Mouse (Mus musculus): ENCODE data around the gene Ano10. TPM values are rescaled to one million over a fixed set of nuclear protein-coding genes. Genes with fewer than 3 reads are reported as not detected.
A peak's percentile ranks its signal among the peaks of the same experiment; 100 is the strongest.

Ano10 gene
- polyA plus RNA-seq, 1 experiment from 2014 or later = 39.7 TPM

- WGBS = 47% methylated on average over 1 of the region's 1 CpGs
- peak; percentile 53; the same call in 1 of the 2 replicates for ATAC-seq
Observed at GRCm38 (mm10) chr9:122137960-122138359, 156.3 kb downstream of the Ano10 start.

DNA sequence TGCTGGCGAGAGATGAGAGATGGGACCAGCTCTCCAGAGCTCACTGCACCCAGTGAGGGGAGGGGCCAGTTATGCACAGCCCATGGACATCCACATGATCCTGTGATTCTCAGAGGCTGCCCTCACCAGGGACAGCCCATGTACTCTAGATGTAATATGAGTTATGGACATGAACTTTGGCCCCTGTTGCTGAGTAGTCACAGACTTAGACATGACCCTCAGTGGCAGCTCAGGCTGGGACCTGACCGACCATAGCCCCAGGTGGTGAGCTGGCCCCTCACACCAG, 158.4 kb downstream of the Ano10 start:
- WGBS = 68% methylated on average over 2 of the region's 2 CpGs
- ATAC-seq = peak; percentile 74
- no peaks in the 10 kb centered on the region for H3K27me3 ChIP-seq (replicated peaks; ENCODE audit: control insufficient read depth, insufficient read depth, low read length)
- H3K4me1 ChIP-seq (ENCODE audit: control insufficient read depth, insufficient read depth, low read length) = peaks cover 35% of the 10 kb centered on the region
- no peaks in the 10 kb centered on the region for H3K9me3 ChIP-seq (ENCODE audit: control insufficient read depth, low read length)
- H3K36me3 ChIP-seq (ENCODE audit: control insufficient read depth, insufficient read depth, low read length) = no peaks in the 10 kb centered on the region
- no peak overlapping the region for H3K9ac ChIP-seq (ENCODE audit: low read depth, low read length)
- H3K27ac ChIP-seq (ENCODE audit: low read length) = peak overlapping the region; percentile 64
- H3K4me2 ChIP-seq (ENCODE audit: low read depth, low read length) = no peak overlapping the region
- H3K4me3 ChIP-seq (ENCODE audit: low read length) = no peak overlapping the region

More at GRCm38 (mm10) chr9:122137960-122138359, 156.3 kb downstream of the Ano10 start:
- H3K9ac ChIP-seq (ENCODE audit: low read depth, low read length) = no peak overlapping the region
- H3K36me3 ChIP-seq (ENCODE audit: control insufficient read depth, insufficient read depth, low read length) = no peaks in the 10 kb centered on the region
- no peaks in the 10 kb centered on the region for H3K27me3 ChIP-seq (replicated peaks; ENCODE audit: control insufficient read depth, insufficient read depth, low read length)
- no peak overlapping the region for H3K4me2 ChIP-seq (ENCODE audit: low read depth, low read length)
- no peaks in the 10 kb centered on the region for H3K9me3 ChIP-seq (ENCODE audit: control insufficient read depth, low read length)
- H3K27ac ChIP-seq (ENCODE audit: low read length) = no peak overlapping the region
- no peak overlapping the region for H3K4me3 ChIP-seq (ENCODE audit: low read length)
- peaks cover 33% of the 10 kb centered on the region for H3K4me1 ChIP-seq (ENCODE audit: control insufficient read depth, insufficient read depth, low read length)

DNA sequence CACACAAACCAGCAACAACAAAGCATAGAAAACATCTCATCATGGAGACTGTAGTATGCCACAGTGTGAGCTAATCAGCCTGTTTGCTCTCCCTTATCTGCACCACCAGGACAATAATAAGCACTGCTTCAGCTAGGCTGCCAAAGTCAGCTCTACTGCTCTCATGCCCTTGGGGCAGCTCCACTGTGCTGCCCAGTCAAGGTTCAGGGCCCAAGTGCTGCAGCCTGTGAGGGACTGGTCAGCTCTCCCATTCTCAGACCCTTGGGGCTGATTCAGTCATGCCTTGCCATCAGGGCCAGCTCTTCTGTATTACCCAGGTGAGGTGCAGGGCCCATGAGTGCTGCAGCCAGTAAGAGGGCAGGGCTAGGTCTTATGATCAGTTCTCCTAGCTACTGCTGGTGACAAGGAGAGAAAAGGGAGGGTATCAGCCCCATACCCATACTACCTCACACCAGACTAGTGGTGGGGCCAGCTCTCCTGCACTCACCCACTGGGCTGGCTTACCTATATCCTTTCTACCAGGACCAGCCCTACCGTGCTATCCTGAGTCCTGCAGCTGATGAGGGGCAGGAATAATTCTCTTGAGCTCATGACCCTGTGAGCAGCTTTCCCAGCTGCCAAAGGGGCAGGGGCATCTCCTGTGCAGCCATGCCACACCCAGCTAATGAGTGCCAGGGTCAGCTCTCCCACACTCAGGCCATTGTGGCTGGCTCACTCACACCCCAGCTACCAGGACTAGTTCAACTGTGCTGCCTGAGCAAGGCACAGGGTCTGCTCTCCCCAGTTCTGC, 158.9 kb downstream of the Ano10 start:
- H3K4me3 ChIP-seq (ENCODE audit: low read length) = no peak overlapping the region
- no peaks in the 10 kb centered on the region for H3K27me3 ChIP-seq (replicated peaks; ENCODE audit: control insufficient read depth, insufficient read depth, low read length)
- no peak overlapping the region for H3K4me2 ChIP-seq (ENCODE audit: low read depth, low read length)
- H3K27ac ChIP-seq (ENCODE audit: low read length) = peak overlapping the region; percentile 64
- no peaks in the 10 kb centered on the region for H3K9me3 ChIP-seq (ENCODE audit: control insufficient read depth, low read length)
- no peak overlapping the region for H3K9ac ChIP-seq (ENCODE audit: low read depth, low read length)
- no peaks in the 10 kb centered on the region for H3K36me3 ChIP-seq (ENCODE audit: control insufficient read depth, insufficient read depth, low read length)
- ATAC-seq = peak; percentile 43
- WGBS = 64% methylated on average over 1 of the region's 1 CpGs
- H3K4me1 ChIP-seq (ENCODE audit: control insufficient read depth, insufficient read depth, low read length) = peaks cover 40% of the 10 kb centered on the region

DNA sequence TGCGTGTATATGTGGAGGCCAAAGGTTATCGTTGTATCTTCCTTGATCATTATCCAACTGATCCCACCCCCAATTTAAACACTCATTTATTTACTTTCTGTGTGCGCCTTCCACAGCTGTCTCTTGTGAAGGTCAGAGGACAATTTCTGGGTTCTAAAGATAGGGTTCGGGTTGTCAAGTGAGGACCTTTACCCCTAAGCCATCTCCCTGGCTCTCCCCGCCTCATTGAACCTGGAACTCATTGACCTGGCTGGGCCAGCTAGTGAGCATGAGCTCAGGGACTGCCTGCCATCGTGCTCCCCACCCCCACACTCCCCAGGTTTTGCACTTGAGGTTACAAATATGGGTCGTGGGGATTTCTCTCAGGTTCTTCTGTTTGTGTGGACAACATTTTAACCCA, 162.1 kb downstream of the Ano10 start:
- peaks cover 39% of the 10 kb centered on the region for H3K4me1 ChIP-seq (ENCODE audit: control insufficient read depth, insufficient read depth, low read length)
- H3K9me3 ChIP-seq (ENCODE audit: control insufficient read depth, low read length) = no peaks in the 10 kb centered on the region
- no peak overlapping the region for H3K27ac ChIP-seq (ENCODE audit: low read length)
- ATAC-seq = peak; percentile 71
- H3K4me2 ChIP-seq (ENCODE audit: low read depth, low read length) = no peak overlapping the region
- no peaks in the 10 kb centered on the region for H3K27me3 ChIP-seq (replicated peaks; ENCODE audit: control insufficient read depth, insufficient read depth, low read length)
- no peak overlapping the region for H3K4me3 ChIP-seq (ENCODE audit: low read length)
- no peak overlapping the region for H3K9ac ChIP-seq (ENCODE audit: low read depth, low read length)
- WGBS = 61% methylated on average over 7 of the region's 7 CpGs
- no peaks in the 10 kb centered on the region for H3K36me3 ChIP-seq (ENCODE audit: control insufficient read depth, insufficient read depth, low read length)

GRCm38 (mm10) chr9:122130666-122131065, 163.6 kb downstream of the Ano10 start:
- no peaks in the 10 kb centered on the region for H3K36me3 ChIP-seq (ENCODE audit: control insufficient read depth, insufficient read depth, low read length)
- H3K4me1 ChIP-seq (ENCODE audit: control insufficient read depth, insufficient read depth, low read length) = peaks cover 34% of the 10 kb centered on the region
- ATAC-seq = no peak
- WGBS = 34% methylated on average over 3 of the region's 3 CpGs
- no peak overlapping the region for H3K4me3 ChIP-seq (ENCODE audit: low read length)
- no peak overlapping the region for H3K4me2 ChIP-seq (ENCODE audit: low read depth, low read length)
- no peaks in the 10 kb centered on the region for H3K9me3 ChIP-seq (ENCODE audit: control insufficient read depth, low read length)
- H3K27me3 ChIP-seq (replicated peaks; ENCODE audit: control insufficient read depth, insufficient read depth, low read length) = no peaks in the 10 kb centered on the region
- peak overlapping the region; percentile 36; the same call in 1 of the 2 replicates for H3K27ac ChIP-seq (ENCODE audit: low read length)
- no peak overlapping the region for H3K9ac ChIP-seq (ENCODE audit: low read depth, low read length)

DNA sequence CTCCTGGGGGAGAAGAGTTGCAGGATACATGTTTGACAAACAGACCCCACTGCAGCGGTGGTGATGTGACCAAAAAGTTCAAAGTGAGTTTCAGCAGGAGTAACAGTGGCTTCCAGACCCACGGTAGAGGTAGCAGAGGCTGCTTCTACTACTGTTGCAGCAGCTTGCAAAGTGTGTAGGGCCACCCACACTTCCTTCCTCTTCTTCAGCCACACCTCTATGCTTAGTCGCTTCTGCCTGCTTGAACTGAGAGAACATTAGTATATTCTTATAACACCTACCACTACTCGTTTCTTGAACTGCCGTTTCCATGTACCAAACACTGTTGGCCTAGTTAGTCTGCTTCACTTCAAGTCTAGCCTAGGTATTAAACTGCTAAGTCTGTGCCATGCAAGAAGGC, 165.5 kb downstream of the Ano10 start:
- Histone ChIP-seq H3K27me3 (replicated peaks; ENCODE audit: control insufficient read depth, insufficient read depth, low read length) (no peaks in the 10 kb centered on the region), H3K27ac (ENCODE audit: low read length) (no peak overlapping the region), H3K9ac (ENCODE audit: low read depth, low read length) (no peak overlapping the region), H3K36me3 (ENCODE audit: control insufficient read depth, insufficient read depth, low read length) (no peaks in the 10 kb centered on the region), H3K4me2 (ENCODE audit: low read depth, low read length) (no peak overlapping the region), H3K4me3 (ENCODE audit: low read length) (no peak overlapping the region), H3K4me1 (ENCODE audit: control insufficient read depth, insufficient read depth, low read length) (peaks cover 33% of the 10 kb centered on the region), H3K9me3 (ENCODE audit: control insufficient read depth, low read length) (no peaks in the 10 kb centered on the region)
- ATAC-seq = no peak
- 49% methylated on average over 5 of the region's 5 CpGs for WGBS

- H3K4me2 ChIP-seq (ENCODE audit: low read depth, low read length) = no peak overlapping the region
- H3K9ac ChIP-seq (ENCODE audit: low read depth, low read length) = no peak overlapping the region
- H3K4me3 ChIP-seq (ENCODE audit: low read length) = no peak overlapping the region
- H3K36me3 ChIP-seq (ENCODE audit: control insufficient read depth, insufficient read depth, low read length) = no peaks in the 10 kb centered on the region
- no peak overlapping the region for H3K27ac ChIP-seq (ENCODE audit: low read length)
- WGBS = 68% methylated on average over 3 of the region's 3 CpGs
- ATAC-seq = 0 out of 2 replicates have a peak, but pooled peaks have one; percentile 23
- peaks cover 33% of the 10 kb centered on the region for H3K4me1 ChIP-seq (ENCODE audit: control insufficient read depth, insufficient read depth, low read length)
- no peaks in the 10 kb centered on the region for H3K9me3 ChIP-seq (ENCODE audit: control insufficient read depth, low read length)
- H3K27me3 ChIP-seq (replicated peaks; ENCODE audit: control insufficient read depth, insufficient read depth, low read length) = no peaks in the 10 kb centered on the region
Observed at GRCm38 (mm10) chr9:122127271-122127785, 166.9 kb downstream of the Ano10 start.

DNA sequence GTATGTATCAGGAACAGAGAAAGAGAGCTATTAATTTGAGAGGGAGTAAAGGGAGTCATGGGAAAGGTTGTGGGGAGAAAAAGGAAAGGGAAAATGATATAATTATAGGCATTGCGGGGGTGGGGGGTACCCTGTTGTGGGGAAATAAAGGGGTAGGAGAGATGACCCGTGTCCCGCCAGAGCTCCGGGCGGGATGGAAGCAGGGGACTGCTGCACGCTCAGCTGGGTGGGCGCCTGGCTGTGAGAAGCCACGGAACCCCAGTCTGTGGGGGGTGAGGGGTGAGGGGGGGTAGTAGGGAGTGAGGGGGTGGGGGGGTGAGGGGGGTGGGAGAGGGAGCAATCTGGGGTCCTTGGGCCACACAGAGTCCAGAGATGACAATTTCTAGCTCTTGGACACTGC, 167.4 kb downstream of the Ano10 start:
- H3K9me3 ChIP-seq (ENCODE audit: control insufficient read depth, low read length) = no peaks in the 10 kb centered on the region
- WGBS = 72% methylated on average over 8 of the region's 8 CpGs
- H3K27me3 ChIP-seq (replicated peaks; ENCODE audit: control insufficient read depth, insufficient read depth, low read length) = no peaks in the 10 kb centered on the region
- no peak for ATAC-seq
- no peak overlapping the region for H3K4me3 ChIP-seq (ENCODE audit: low read length)
- no peak overlapping the region for H3K4me2 ChIP-seq (ENCODE audit: low read depth, low read length)
- no peak overlapping the region for H3K27ac ChIP-seq (ENCODE audit: low read length)
- no peaks in the 10 kb centered on the region for H3K36me3 ChIP-seq (ENCODE audit: control insufficient read depth, insufficient read depth, low read length)
- no peak overlapping the region for H3K9ac ChIP-seq (ENCODE audit: low read depth, low read length)
- H3K4me1 ChIP-seq (ENCODE audit: control insufficient read depth, insufficient read depth, low read length) = peaks cover 31% of the 10 kb centered on the region

Data from intestine, embryonic 16.5 days (tissue).